Mouse (Mus musculus) midbrain, embryonic 13.5 days (tissue): ENCODE results near the gene Matn3. TPM values are rescaled to one million over a fixed set of nuclear protein-coding genes. Genes with fewer than 3 reads are reported as not detected.

Source experiments
- ATAC-seq: fragments of 200-750 bp; cut with Nextera tagmentation; 2 replicates; pipeline ENCODE4 v1.8.0; 2017; ENCODE audit warnings: mild to moderate bottlenecking, moderate TSS enrichment, moderate library complexity
- H3K27ac ChIP-seq: fragments of 300-500 bp; sonication (generic); 2 replicates; pipeline ENCODE4 v1.5.1; 2015; ENCODE audit warnings: inconsistent platforms, mild to moderate bottlenecking, moderate library complexity
- H3K27me3 ChIP-seq: fragments of 300-500 bp; sonication (generic); 2 replicates; pipeline ENCODE4 v1.6.1; 2015; ENCODE audit warnings: mild to moderate bottlenecking, inconsistent platforms
- H3K36me3 ChIP-seq: fragments of 300-500 bp; sonication (generic); 2 replicates; pipeline ENCODE4 v1.6.1; 2015; ENCODE audit warnings: mild to moderate bottlenecking, inconsistent platforms
- H3K4me1 ChIP-seq: fragments of 300-500 bp; sonication (generic); replicated peaks from 2 replicates; pipeline ENCODE4 v1.6.1; 2015; ENCODE audit warnings: inconsistent platforms
- H3K4me2 ChIP-seq: fragments of 300-500 bp; sonication (generic); replicated peaks from 2 replicates; pipeline ENCODE4 v1.6.1; 2015; ENCODE audit warnings: moderate library complexity, mild to moderate bottlenecking, inconsistent platforms
- H3K4me3 ChIP-seq: fragments of 300-500 bp; sonication (generic); replicated peaks from 2 replicates; pipeline ENCODE4 v1.5.1; 2015; ENCODE audit warnings: mild to moderate bottlenecking, inconsistent platforms
- H3K9ac ChIP-seq: fragments of 300-500 bp; sonication (generic); replicated peaks from 2 replicates; pipeline ENCODE4 v1.6.1; 2015; ENCODE audit warnings: mild to moderate bottlenecking, inconsistent platforms
- H3K9me3 ChIP-seq: fragments of 300-500 bp; sonication (generic); 2 replicates; pipeline ENCODE4 v1.6.1; 2016; ENCODE audit warnings: mild to moderate bottlenecking, inconsistent platforms
- WGBS: fragments of 180-500 bp; shearing (Covaris S2); methylation state at CpG from one replicate; pipeline ENCODE4 v1.1.7; 2015; 5-methylcytosine and 5-hydroxymethylcytosine counted together
- polyA plus RNA-seq: library from polyadenylated mRNA; unstranded; fragments of >200 nt; fragmentation: Nextera tagmentation; extraction: Ambion mirVana; gene quantifications from 2 replicates; pipeline ENCODE4 v1.2.1, GENCODE M21; 2015

Matn3 gene
- polyA plus RNA-seq, 1 experiment from 2014 or later: 0.16 TPM

- H3K4me1 ChIP-seq: no peaks in the 10 kb centered on the region
- H3K4me2 ChIP-seq: no peak overlapping the region
- H3K9me3 ChIP-seq: no peaks in the 10 kb centered on the region
- H3K36me3 ChIP-seq: peaks cover 43% of the 10 kb centered on the region
- no peak overlapping the region for H3K27ac ChIP-seq
- H3K27me3 ChIP-seq: no peaks in the 10 kb centered on the region
- no peak overlapping the region for H3K4me3 ChIP-seq
- 73% methylated on average over 12 of the region's 12 CpGs for WGBS
- no peak overlapping the region for H3K9ac ChIP-seq
- ATAC-seq: no peak
Observed at GRCm38 (mm10) chr12:8940011-8941005, 7.4 kb upstream of the Matn3 start.

GRCm38 (mm10) chr12:8941131-8941615 lies 6.6 kb upstream of the Matn3 start:
- Histone ChIP-seq H3K4me3 (no peak overlapping the region), H3K36me3 (peaks cover 34% of the 10 kb centered on the region), H3K27me3 (0 out of 2 replicates have a peak, but pooled peaks cover 3% of the 10 kb centered on the region), H3K27ac (no peak overlapping the region), H3K9me3 (no peaks in the 10 kb centered on the region), H3K9ac (no peak overlapping the region), H3K4me1 (no peaks in the 10 kb centered on the region), H3K4me2 (no peak overlapping the region)
- ATAC-seq: no peak
- 77% methylated on average over 4 of the region's 4 CpGs for WGBS

DNA sequence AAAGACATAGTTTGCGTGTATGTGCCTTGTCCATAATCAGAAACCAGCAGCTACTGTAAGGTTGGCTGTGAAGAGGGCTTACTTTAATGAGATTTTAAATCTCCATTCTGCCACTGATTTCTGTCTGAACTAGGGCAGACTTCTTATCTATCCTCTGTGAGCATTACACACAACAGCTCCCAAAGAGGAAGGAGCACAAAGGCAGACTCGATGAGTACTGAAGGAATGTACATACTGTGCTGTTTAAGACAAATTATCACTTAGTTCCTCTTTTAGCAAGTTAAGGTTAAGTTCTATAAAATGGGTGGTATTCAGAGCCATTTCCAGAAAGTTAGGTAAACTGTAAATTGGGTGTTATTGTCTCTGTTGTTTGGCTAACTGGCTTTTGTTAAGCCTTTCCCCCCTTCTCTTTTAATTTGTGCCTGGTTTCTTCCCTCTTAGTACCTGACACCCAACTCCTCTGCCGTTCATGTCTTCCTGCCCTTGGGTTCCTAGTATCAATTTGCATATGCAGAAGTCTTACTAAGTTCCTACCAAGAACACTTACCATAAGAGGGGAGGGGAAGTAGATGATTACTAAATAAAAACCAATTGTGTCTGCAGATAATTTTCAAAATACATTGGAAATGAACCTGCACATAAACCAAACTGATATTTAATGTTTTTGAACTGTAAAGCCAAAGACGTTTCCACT lies 5.9 kb upstream of the Matn3 start:
- H3K36me3 ChIP-seq: peaks cover 28% of the 10 kb centered on the region
- 0 out of 2 replicates have a peak, but pooled peaks cover 3% of the 10 kb centered on the region for H3K27me3 ChIP-seq
- no peak for ATAC-seq
- no peak overlapping the region for H3K4me2 ChIP-seq
- H3K9ac ChIP-seq: no peak overlapping the region
- H3K4me1 ChIP-seq: no peaks in the 10 kb centered on the region
- no peak overlapping the region for H3K4me3 ChIP-seq
- 76% methylated on average over 4 of the region's 4 CpGs for WGBS
- no peak overlapping the region for H3K27ac ChIP-seq
- no peaks in the 10 kb centered on the region for H3K9me3 ChIP-seq

- Histone ChIP-seq H3K27ac (no peak overlapping the region), H3K9ac (no peak overlapping the region), H3K4me3 (no peak overlapping the region), H3K27me3 (peaks cover 15% of the 10 kb centered on the region), H3K36me3 (no peaks in the 10 kb centered on the region), H3K4me2 (peak overlapping the region; percentile 95; the same call in 1 of the 2 replicates), H3K4me1 (peaks cover 10% of the 10 kb centered on the region), H3K9me3 (no peaks in the 10 kb centered on the region)
- 75% methylated on average over 9 of the region's 9 CpGs for WGBS
- ATAC-seq: no peak
Observed at GRCm38 (mm10) chr12:8947163-8947562, 566 bp upstream of the Matn3 start.

DNA sequence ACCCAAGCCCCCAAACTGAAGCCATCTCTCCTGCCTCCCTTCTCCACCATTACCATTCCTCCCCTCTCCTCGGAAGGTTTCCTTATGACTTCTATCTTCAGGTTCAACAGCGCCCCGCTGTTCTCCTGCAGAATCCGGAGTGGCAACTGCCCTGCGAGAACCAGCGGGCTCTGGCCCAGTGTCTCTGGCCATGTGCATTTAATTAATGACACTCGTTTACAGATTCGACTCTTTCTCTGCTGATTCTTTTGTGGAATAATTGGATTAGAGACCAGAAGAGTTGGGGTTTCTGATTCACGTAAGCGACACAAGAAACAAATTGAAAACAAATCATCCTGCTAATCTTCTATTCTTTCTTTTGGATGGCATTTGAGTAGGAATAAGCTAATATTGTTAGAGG lies 5.4 kb downstream of the Matn3 start:
- H3K27me3 ChIP-seq: peaks cover 12% of the 10 kb centered on the region
- H3K27ac ChIP-seq: no peak overlapping the region
- no peak for ATAC-seq
- H3K9me3 ChIP-seq: no peaks in the 10 kb centered on the region
- no peaks in the 10 kb centered on the region for H3K36me3 ChIP-seq
- no peak overlapping the region for H3K4me3 ChIP-seq
- no peak overlapping the region for H3K9ac ChIP-seq
- 59% methylated on average over 10 of the region's 10 CpGs for WGBS
- H3K4me2 ChIP-seq: no peak overlapping the region
- peaks cover 3% of the 10 kb centered on the region for H3K4me1 ChIP-seq

GRCm38 (mm10) chr12:8954161-8954561 lies 6.4 kb downstream of the Matn3 start:
- Histone ChIP-seq H3K9me3 (no peaks in the 10 kb centered on the region), H3K4me3 (no peak overlapping the region), H3K27ac (no peak overlapping the region), H3K4me1 (no peaks in the 10 kb centered on the region), H3K9ac (no peak overlapping the region), H3K36me3 (no peaks in the 10 kb centered on the region), H3K27me3 (peaks cover 5% of the 10 kb centered on the region), H3K4me2 (no peak overlapping the region)
- no peak for ATAC-seq
- WGBS: 59% methylated on average over 9 of the region's 9 CpGs

GRCm38 (mm10) chr12:8961607-8962316 lies 14.0 kb downstream of the Matn3 start:
- Histone ChIP-seq H3K27me3 (no peaks in the 10 kb centered on the region), H3K4me1 (no peaks in the 10 kb centered on the region), H3K9ac (no peak overlapping the region), H3K4me3 (no peak overlapping the region), H3K4me2 (no peak overlapping the region), H3K36me3 (no peaks in the 10 kb centered on the region), H3K9me3 (no peaks in the 10 kb centered on the region), H3K27ac (no peak overlapping the region)
- ATAC-seq: no peak
- WGBS: 53% methylated on average over 9 of the region's 9 CpGs

GRCm38 (mm10) chr12:8969828-8970227 lies 22.1 kb downstream of the Matn3 start:
- Histone ChIP-seq H3K4me3 (no peak overlapping the region), H3K36me3 (no peaks in the 10 kb centered on the region), H3K4me1 (peaks cover 11% of the 10 kb centered on the region), H3K4me2 (no peak overlapping the region), H3K27me3 (no peaks in the 10 kb centered on the region), H3K9ac (no peak overlapping the region), H3K9me3 (no peaks in the 10 kb centered on the region), H3K27ac (no peak overlapping the region)
- ATAC-seq: no peak
- WGBS: 55% methylated on average over 9 of the region's 9 CpGs

GRCm38 (mm10) chr12:8973820-8974465 lies 26.2 kb downstream of the Matn3 start, which contains the start of gene Wdr35:
Wdr35 (plus strand) TSS chr12:8973892.
- Histone ChIP-seq H3K4me1 (peaks cover 16% of the 10 kb centered on the region), H3K27ac (peak within 1 kb of the TSS; percentile 78), H3K27me3 (no peaks in the 10 kb centered on the region), H3K9me3 (no peaks in the 10 kb centered on the region), H3K4me3 (peak within 1 kb of the TSS; percentile 71), H3K9ac (peak within 1 kb of the TSS; percentile 67), H3K4me2 (peak within 1 kb of the TSS; percentile 70), H3K36me3 (peaks cover 8% of the 10 kb centered on the region)
- peak; percentile 98 for ATAC-seq
- 2% methylated on average over 45 of the region's 45 CpGs for WGBS

GRCm38 (mm10) chr12:8975076-8975475 lies 27.3 kb downstream of the Matn3 start:
- Histone ChIP-seq H3K4me2 (peak overlapping the region; percentile 70), H3K36me3 (peaks cover 17% of the 10 kb centered on the region), H3K4me3 (peak overlapping the region; percentile 71), H3K27me3 (no peaks in the 10 kb centered on the region), H3K27ac (no peak overlapping the region), H3K4me1 (peaks cover 16% of the 10 kb centered on the region), H3K9ac (no peak overlapping the region), H3K9me3 (no peaks in the 10 kb centered on the region)
- WGBS: 92% methylated on average over 3 of the region's 3 CpGs
- no peak for ATAC-seq

DNA sequence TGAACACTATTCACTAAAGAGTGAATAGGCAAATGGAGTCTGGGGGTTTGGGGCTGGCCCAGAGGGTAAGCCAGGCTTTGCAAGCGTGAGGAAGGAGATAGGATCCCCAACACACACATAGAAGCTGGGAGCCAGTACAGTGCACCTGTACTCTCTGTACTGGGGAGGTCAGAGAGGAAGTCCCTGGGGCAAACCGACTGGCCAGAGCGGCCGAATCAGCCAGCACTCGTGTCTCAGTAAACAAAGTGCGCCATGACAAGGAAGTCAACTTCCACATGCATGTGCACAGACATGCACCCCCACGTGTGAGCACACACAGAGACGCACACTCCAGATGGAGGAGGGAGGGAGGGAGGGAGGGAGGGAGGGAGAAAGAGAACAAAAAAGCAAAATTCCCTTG lies 45.5 kb downstream of the Matn3 start:
- no peak overlapping the region for H3K27ac ChIP-seq
- no peak overlapping the region for H3K9ac ChIP-seq
- no peak overlapping the region for H3K4me2 ChIP-seq
- WGBS: 83% methylated on average over 8 of the region's 8 CpGs
- H3K4me3 ChIP-seq: no peak overlapping the region
- H3K9me3 ChIP-seq: no peaks in the 10 kb centered on the region
- peaks cover 23% of the 10 kb centered on the region for H3K36me3 ChIP-seq
- no peaks in the 10 kb centered on the region for H3K4me1 ChIP-seq
- ATAC-seq: no peak
- H3K27me3 ChIP-seq: no peaks in the 10 kb centered on the region
